Comparison of ENCODE assay signal across 15 mouse cellular contexts in genomic region chr9:121677069-121677468, GRCm38 (mm10). TPM values are rescaled to one million over a fixed set of nuclear protein-coding genes. Genes with fewer than 3 reads are reported as not detected.
DNase-seq lines count a peak whose midpoint lies in the region; ATAC-seq and TF ChIP-seq lines count a peak whose summit lies in the region.
"Had no signal": no experiment of that assay in that cellular context is flagged by ENCODE, and none has a peak within 500 bp of the region (broad histone marks: within the 10 kb centered on the region; RNA-seq: fewer than 3 reads in every experiment).

No protein-coding gene starts in this region.

- peak; percentile 54 for ATAC-seq in megakaryocyte progenitor cell, adult 5-6 weeks (replicated peaks; ENCODE audit: poor library complexity)

- peaks cover 15% of the 10 kb centered on the region for H3K4me1 ChIP-seq in bone marrow, adult 2 months (ENCODE audit: control insufficient read depth, insufficient read depth, low read length)
- H3K4me1 ChIP-seq in cerebellum, adult 2 months (ENCODE audit: control insufficient read depth, insufficient read depth, low read length), result no peaks in the 10 kb centered on the region

- H3K4me3 ChIP-seq in bone marrow, adult 2 months (replicated peaks; ENCODE audit: control insufficient read depth, low read depth, low read length), result peak overlapping the region; percentile 22
- H3K4me3 ChIP-seq in cerebellum, adult 2 months (replicated peaks; ENCODE audit: insufficient read depth, low read depth, low read length), result no peak overlapping the region
- H3K4me3 ChIP-seq: embryonic facial prominence, embryonic 12.5 days; forebrain, embryonic 10.5 days; hindbrain, embryonic 13.5 days; left cerebral cortex, adult 2 months had no signal

- 0 out of 2 replicates have a peak, but pooled peaks cover 1% of the 10 kb centered on the region for H3K27me3 ChIP-seq in cerebellum, adult 2 months (ENCODE audit: control insufficient read depth, insufficient read depth, low read length)
- H3K27me3 ChIP-seq: embryonic facial prominence, embryonic 12.5 days had no signal

- WGBS in bone marrow, adult 2 months, result 3% methylated on average over 4 of the region's 4 CpGs
- WGBS in cerebellum, adult 2 months, result 83% methylated on average over 4 of the region's 4 CpGs

- TF ChIP-seq POLR2A in bone marrow, adult 2 months (IDR thresholded peaks at IDR 0.05; ENCODE audit: borderline replicate concordance, control insufficient read depth, low read depth, low read length), result no peak
- TF ChIP-seq POLR2A in cerebellum, adult 2 months (IDR thresholded peaks at IDR 0.05; ENCODE audit: borderline replicate concordance, insufficient read depth, low read length), result no peak

- peak overlapping the region; percentile 20 for H3K27ac ChIP-seq in bone marrow, adult 2 months (ENCODE audit: control insufficient read depth, insufficient read depth, low read depth, low read length, poor library complexity)
- H3K27ac ChIP-seq in cerebellum, adult 2 months (ENCODE audit: insufficient read depth, low read length), result no peak overlapping the region
- H3K27ac ChIP-seq: embryonic facial prominence, embryonic 12.5 days; forebrain, embryonic 10.5 days; hindbrain, embryonic 13.5 days; left cerebral cortex, adult 2 months had no signal

- TF ChIP-seq CTCF in bone marrow, adult 2 months (IDR thresholded peaks at IDR 0.05; ENCODE audit: control insufficient read depth, insufficient read depth, low read length), result no peak
- TF ChIP-seq CTCF in cerebellum, adult 2 months (IDR thresholded peaks at IDR 0.05; ENCODE audit: borderline replicate concordance, insufficient read depth, low read depth, low read length), result no peak

- DNase-seq in lung, postnatal 36 days, result peak; percentile 58
- DNase-seq in lung, postnatal 25 days (ENCODE audit: low spot score), result no peak
- DNase-seq in CD4-positive helper T cell, adult 2 months (ENCODE audit: low read depth, low spot score), result peak; percentile 62
- no peak for DNase-seq in c-Kit-positive CD71-positive TER-119-positive erythroid progenitor cells, embryonic 14.5 days (ENCODE audit: low spot score)
- DNase-seq in cerebellum, adult 2 months, result no peak
- DNase-seq: adrenal gland, adult 2 months; cerebellum, postnatal 14 days; heart, adult 18-20 months; kidney, adult 8-10 months had no signal

RNA-seq across cellular contexts. Expression of gene Sec22c, which starts 28.2 kb away (rescaled TPM):
- 4.5 and 8.3 TPM in 2 replicates for polyA plus RNA-seq in bone marrow, adult 2 months (2011; ENCODE audit: insufficient read depth, insufficient read length, low replicate concordance, missing spikeins)
- total RNA-seq in megakaryocyte progenitor cell, adult 5-6 weeks (2015), result 11.1 and 11.5 TPM in 2 replicates
- 6.6 and 12.0 TPM in 2 replicates for total RNA-seq in megakaryocyte progenitor cell, adult 5-6 weeks (2017)
- 12.3 and 13.8 TPM in 2 replicates for polyA plus RNA-seq in cerebellum, adult 2 months (2012; rRNA removed)

RNA-seq across cellular contexts. Expression of gene Ss18l2, which starts 33.1 kb away (rescaled TPM):
- 39.6 and 72.1 TPM in 2 replicates for polyA plus RNA-seq in bone marrow, adult 2 months (2011; ENCODE audit: insufficient read depth, insufficient read length, low replicate concordance, missing spikeins)
- total RNA-seq in megakaryocyte progenitor cell, adult 5-6 weeks (2015), result 43.7 and 71.4 TPM in 2 replicates
- total RNA-seq in megakaryocyte progenitor cell, adult 5-6 weeks (2017), result 39.8 and 59.3 TPM in 2 replicates
- 147 TPM in 2 replicates for polyA plus RNA-seq in cerebellum, adult 2 months (2012; rRNA removed)

RNA-seq across cellular contexts. Expression of gene Vipr1, which starts 34.6 kb away (rescaled TPM):
- 0.72 TPM in 1 of 2 replicates, not detected in the other for polyA plus RNA-seq in bone marrow, adult 2 months (2011; ENCODE audit: insufficient read depth, insufficient read length, low replicate concordance, missing spikeins)
- total RNA-seq in megakaryocyte progenitor cell, adult 5-6 weeks (2015), result not detected in 2 replicates
- 0.12 and 0.41 TPM in 2 replicates for total RNA-seq in megakaryocyte progenitor cell, adult 5-6 weeks (2017)
- polyA plus RNA-seq in cerebellum, adult 2 months (2012; rRNA removed), result 5.2 and 9.3 TPM in 2 replicates

RNA-seq across cellular contexts. Expression of gene Lyzl4, which starts 35.2 kb away (rescaled TPM):
- not detected in 2 replicates for polyA plus RNA-seq in bone marrow, adult 2 months (2011; ENCODE audit: insufficient read depth, insufficient read length, low replicate concordance, missing spikeins)
- total RNA-seq in megakaryocyte progenitor cell, adult 5-6 weeks (2015), result not detected in 2 replicates
- total RNA-seq in megakaryocyte progenitor cell, adult 5-6 weeks (2017), result not detected in 2 replicates
- polyA plus RNA-seq in cerebellum, adult 2 months (2012; rRNA removed), result 0.38 and 0.63 TPM in 2 replicates
- total RNA-seq: adrenal gland, adult 2 months; heart, adult 18-20 months had no signal
- polyA plus RNA-seq: forebrain, embryonic 10.5 days; hindbrain, embryonic 13.5 days had no signal

RNA-seq across cellular contexts. Expression of gene Nktr, which starts 41.9 kb away (rescaled TPM):
- polyA plus RNA-seq in bone marrow, adult 2 months (2011; ENCODE audit: insufficient read depth, insufficient read length, low replicate concordance, missing spikeins), result 41.4 and 50.9 TPM in 2 replicates
- total RNA-seq in megakaryocyte progenitor cell, adult 5-6 weeks (2015), result 92.4 and 140 TPM in 2 replicates
- total RNA-seq in megakaryocyte progenitor cell, adult 5-6 weeks (2017), result 100.0 and 142 TPM in 2 replicates
- polyA plus RNA-seq in cerebellum, adult 2 months (2012; rRNA removed), result 130 and 145 TPM in 2 replicates

Comparison
In these comparisons a context has a peak if more than half of its experiments do, and no peak if none do; other contexts are left out.
1. DNase-seq: peak in lung, postnatal 36 days (single experiment) and CD4-positive helper T cell, adult 2 months (single experiment); none in lung, postnatal 25 days (single experiment), c-Kit-positive CD71-positive TER-119-positive erythroid progenitor cells, embryonic 14.5 days (single experiment) and cerebellum, adult 2 months (0 of 2).